Mouse (Mus musculus) spleen, postnatal 14 days (tissue): Measurements from ENCODE around the gene Hnrnpc.
A peak's percentile ranks its signal among the peaks of the same experiment; 100 is the strongest.
"Not testable (repeated sequence)": the region's sequence is repeated elsewhere in the genome, so short reads cannot be mapped to it uniquely, and the experiment has no call there.

Source experiments
- DNase-seq, 2 experiments: peaks; one replicate each; pipeline ENCODE4 v3.0.0; 2021 to 2022; ENCODE audit warnings: low spot score in 2 of 2

Hnrnpc gene

GRCm38 (mm10) chr14:52103474-52103855 lies 363 bp downstream of the Hnrnpc start:
- DNase-seq = no peak

- no peak for DNase-seq
Measured at GRCm38 (mm10) chr14:52101285-52102157, 2.3 kb downstream of the Hnrnpc start.

GRCm38 (mm10) chr14:52100170-52100960 lies 3.5 kb downstream of the Hnrnpc start:
- no peak for DNase-seq

GRCm38 (mm10) chr14:52099563-52099962 lies 4.3 kb downstream of the Hnrnpc start:
- DNase-seq = no peak

GRCm38 (mm10) chr14:52098387-52098786 lies 5.4 kb downstream of the Hnrnpc start:
- not testable (repeated sequence) for DNase-seq

- not testable (repeated sequence) for DNase-seq
Measured at GRCm38 (mm10) chr14:52097191-52097590, 6.6 kb downstream of the Hnrnpc start.

GRCm38 (mm10) chr14:52094533-52094932 lies 9.3 kb downstream of the Hnrnpc start:
- no peak for DNase-seq

GRCm38 (mm10) chr14:52083083-52083482 lies 20.7 kb downstream of the Hnrnpc start:
- no peak for DNase-seq

- DNase-seq = no peak
Measured at GRCm38 (mm10) chr14:52071599-52072137, 32.2 kb downstream of the Hnrnpc start.

GRCm38 (mm10) chr14:52066135-52066534 lies 37.7 kb downstream of the Hnrnpc start:
- DNase-seq = no peak

- DNase-seq = no peak
Measured at GRCm38 (mm10) chr14:52061798-52062197, 42.0 kb downstream of the Hnrnpc start.

- no peak for DNase-seq
Measured at GRCm38 (mm10) chr14:52060800-52061199, 43.0 kb downstream of the Hnrnpc start.

GRCm38 (mm10) chr14:52059982-52060381 lies 43.8 kb downstream of the Hnrnpc start:
- no peak for DNase-seq

- not testable (repeated sequence) for DNase-seq
Measured at GRCm38 (mm10) chr14:52052720-52053119, 51.1 kb downstream of the Hnrnpc start.

GRCm38 (mm10) chr14:52045966-52046565 lies 57.8 kb downstream of the Hnrnpc start:
- no peak for DNase-seq

GRCm38 (mm10) chr14:52044901-52045678 lies 58.7 kb downstream of the Hnrnpc start:
- peak in 1 of 2 experiments; percentile 8 for DNase-seq

- no peak for DNase-seq
Measured at GRCm38 (mm10) chr14:52043446-52043845, 60.4 kb downstream of the Hnrnpc start.

GRCm38 (mm10) chr14:52042359-52042758 lies 61.5 kb downstream of the Hnrnpc start, which contains the start of gene Olfr221:
TSS of gene Olfr221 (minus strand) at chr14:52042459.
- not testable (repeated sequence) for DNase-seq

GRCm38 (mm10) chr14:52039332-52039731 lies 64.5 kb downstream of the Hnrnpc start:
- no peak for DNase-seq

- no peak for DNase-seq
Measured at GRCm38 (mm10) chr14:52035926-52036325, 67.9 kb downstream of the Hnrnpc start.

GRCm38 (mm10) chr14:52026342-52026741 lies 77.5 kb downstream of the Hnrnpc start:
- DNase-seq = no peak
